Mouse (Mus musculus) MEL (cell line): ENCODE data around the gene Olfr12.

Experiments
- E2F4 ChIP-seq: IDR thresholded peaks from 2 replicates; pipeline ENCODE4 v1.6.1; 2011; ENCODE audit warnings: low read depth, low read length, improper control_type of control experiment, borderline replicate concordance
- GATA1 ChIP-seq: IDR thresholded peaks from 2 replicates; pipeline ENCODE4 v1.6.1; 2011; ENCODE audit warnings: low read depth, low read length, improper control_type of control experiment
- POLR2A ChIP-seq, 2 experiments: IDR thresholded peaks; 2 replicates each; pipeline ENCODE4 v1.6.1; 2011 to 2012; ENCODE audit warnings: low read length in 2 of 2, mild to moderate bottlenecking in 2 of 2, control low read depth in 1 of 2, improper control_type of control experiment in 1 of 2, low read depth in 1 of 2, moderate library complexity in 1 of 2; ENCODE audit not compliant: control insufficient read depth in 1 of 2, insufficient read depth in 1 of 2, poor library complexity in 1 of 2
- TCF12 ChIP-seq: IDR thresholded peaks from 2 replicates; pipeline ENCODE4 v1.6.1; 2014; ENCODE audit warnings: low read depth, mild to moderate bottlenecking, inconsistent platforms, low read length, improper control_type of control experiment, moderate library complexity

GRCm38 (mm10) chr1:92636015-92636414 lies 18.4 kb downstream of the Olfr12 start:
- TF ChIP-seq TCF12 (no peak), POLR2A (IDR thresholded peaks at IDR 0.05; ENCODE audit: control insufficient read depth in 1 of 2, insufficient read depth in 1 of 2, low read depth in 1 of 2, low read length in 2 of 2, poor library complexity in 1 of 2) (peak in 1 of 2 experiments; percentile 36; a peak in 1 of 4 replicates), E2F4 (no peak), GATA1 (no peak)
